Mouse (Mus musculus): Measurements from ENCODE around the gene Pitpna. TPM values are rescaled to one million over a fixed set of nuclear protein-coding genes. Genes with fewer than 3 reads are reported as not detected.

Gene Pitpna
- polyA plus RNA-seq, 1 experiment from 2014 or later = 92.3 TPM

DNA sequence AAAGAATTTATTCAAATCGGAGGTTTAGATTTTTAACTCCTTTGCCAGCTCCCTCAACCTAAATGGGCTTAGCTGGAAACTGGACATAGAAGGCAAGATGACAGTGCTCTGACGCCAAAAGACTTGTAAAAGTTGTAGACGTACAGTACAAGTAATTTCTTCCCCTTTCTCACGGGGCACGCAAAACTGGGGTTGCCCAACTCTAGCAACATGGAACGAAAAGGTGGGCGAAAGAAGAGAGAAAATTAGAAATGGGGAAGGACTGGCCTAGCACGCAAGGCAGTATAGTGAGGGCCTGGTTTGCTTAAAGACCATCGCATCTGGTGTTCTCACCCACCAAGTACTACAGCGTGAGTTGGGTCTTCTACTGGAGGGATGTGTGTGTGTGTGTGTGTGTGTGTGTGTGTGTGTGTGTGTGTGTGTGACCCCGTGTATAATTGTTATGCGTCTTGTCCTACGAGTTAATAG lies 63.1 kb downstream of the Pitpna start:
- Histone ChIP-seq H3K9ac (peak overlapping the region; percentile 81), H3K9me3 (no peaks in the 10 kb centered on the region), H3K4me1 (replicated peaks) (peaks cover 38% of the 10 kb centered on the region), H3K27me3 (replicated peaks) (no peaks in the 10 kb centered on the region), H3K27ac (peak overlapping the region; percentile 93), H3K4me3 (replicated peaks) (peak overlapping the region; percentile 68), H3K4me2 (replicated peaks) (peak overlapping the region; percentile 92), H3K36me3 (no peaks in the 10 kb centered on the region)
- WGBS = 44% methylated on average over 13 of the region's 13 CpGs
- ATAC-seq = no peak

GRCm38 (mm10) chr11:75651426-75652221 lies 63.7 kb downstream of the Pitpna start:
- Histone ChIP-seq H3K9me3 (no peaks in the 10 kb centered on the region), H3K4me2 (replicated peaks) (peak overlapping the region; percentile 92), H3K27me3 (replicated peaks) (no peaks in the 10 kb centered on the region), H3K36me3 (no peaks in the 10 kb centered on the region), H3K4me3 (replicated peaks) (peak overlapping the region; percentile 68), H3K9ac (peak overlapping the region; percentile 81), H3K4me1 (replicated peaks) (peaks cover 43% of the 10 kb centered on the region), H3K27ac (peak overlapping the region; percentile 93)
- peak; percentile 81 for ATAC-seq
- under 1% methylated on average over 54 of the region's 54 CpGs for WGBS

DNA sequence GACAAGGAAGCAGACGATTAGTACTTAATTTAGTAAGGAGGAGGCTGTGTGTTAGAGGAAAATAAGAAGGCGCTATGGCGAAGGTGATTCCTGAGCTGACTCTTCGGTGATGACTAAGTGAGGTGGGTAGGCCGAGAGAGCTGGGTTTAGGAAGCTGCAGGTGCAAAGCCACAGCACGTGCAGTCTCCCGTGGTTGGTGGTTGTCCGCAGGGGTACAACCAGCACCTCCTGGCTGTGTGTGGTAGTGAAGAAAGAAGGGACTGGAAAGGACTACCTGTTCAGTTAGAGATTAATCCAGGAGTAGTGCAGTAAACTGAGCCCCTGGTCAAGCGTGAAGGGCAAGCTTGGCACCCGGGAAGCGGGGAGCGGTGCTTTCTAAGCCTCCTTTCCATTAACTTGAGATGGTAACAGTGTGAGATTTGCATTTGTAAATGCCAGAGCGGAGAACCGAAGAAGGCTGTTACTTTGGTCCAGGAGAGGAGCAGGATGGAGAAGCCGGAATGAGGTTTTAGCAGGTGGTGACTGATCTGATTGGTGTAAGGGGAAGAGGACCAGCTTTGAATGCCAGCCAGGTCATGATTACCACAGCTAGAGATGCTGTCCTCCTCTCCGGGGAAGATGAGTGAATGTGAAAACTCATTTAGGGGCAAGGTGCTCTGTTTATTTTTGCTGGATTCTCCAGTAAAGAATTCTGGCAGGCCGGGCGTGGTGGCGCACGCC lies 64.5 kb downstream of the Pitpna start:
- Histone ChIP-seq H3K9me3 (no peaks in the 10 kb centered on the region), H3K27ac (peak overlapping the region; percentile 93), H3K4me2 (replicated peaks) (peak overlapping the region; percentile 92), H3K27me3 (replicated peaks) (no peaks in the 10 kb centered on the region), H3K36me3 (no peaks in the 10 kb centered on the region), H3K4me3 (replicated peaks) (peak overlapping the region; percentile 68), H3K4me1 (replicated peaks) (peaks cover 50% of the 10 kb centered on the region), H3K9ac (peak overlapping the region; percentile 81)
- ATAC-seq = no peak
- WGBS = 28% methylated on average over 20 of the region's 20 CpGs

GRCm38 (mm10) chr11:75652942-75653684 lies 65.2 kb downstream of the Pitpna start:
- 39% methylated on average over 14 of the region's 14 CpGs for WGBS
- no peak for ATAC-seq
- Histone ChIP-seq H3K4me1 (replicated peaks) (peaks cover 50% of the 10 kb centered on the region), H3K4me2 (replicated peaks) (peak overlapping the region; percentile 92), H3K4me3 (replicated peaks) (peak overlapping the region; percentile 68), H3K9ac (peak overlapping the region; percentile 63; the same call in 1 of the 2 replicates), H3K36me3 (peaks cover 2% of the 10 kb centered on the region; the same call in 1 of the 2 replicates), H3K9me3 (no peaks in the 10 kb centered on the region), H3K27me3 (replicated peaks) (no peaks in the 10 kb centered on the region), H3K27ac (peak overlapping the region; percentile 86)

GRCm38 (mm10) chr11:75653781-75654470 lies 66.0 kb downstream of the Pitpna start:
- Histone ChIP-seq H3K4me3 (replicated peaks) (peak overlapping the region; percentile 67), H3K4me1 (replicated peaks) (peaks cover 50% of the 10 kb centered on the region), H3K4me2 (replicated peaks) (peak overlapping the region; percentile 92), H3K9ac (peak overlapping the region; percentile 63), H3K27ac (peak overlapping the region; percentile 86), H3K27me3 (replicated peaks) (no peaks in the 10 kb centered on the region), H3K9me3 (no peaks in the 10 kb centered on the region), H3K36me3 (peaks cover 7% of the 10 kb centered on the region; the same call in 1 of the 2 replicates)
- peak; percentile 76 for ATAC-seq
- under 1% methylated on average over 39 of the region's 45 CpGs for WGBS

DNA sequence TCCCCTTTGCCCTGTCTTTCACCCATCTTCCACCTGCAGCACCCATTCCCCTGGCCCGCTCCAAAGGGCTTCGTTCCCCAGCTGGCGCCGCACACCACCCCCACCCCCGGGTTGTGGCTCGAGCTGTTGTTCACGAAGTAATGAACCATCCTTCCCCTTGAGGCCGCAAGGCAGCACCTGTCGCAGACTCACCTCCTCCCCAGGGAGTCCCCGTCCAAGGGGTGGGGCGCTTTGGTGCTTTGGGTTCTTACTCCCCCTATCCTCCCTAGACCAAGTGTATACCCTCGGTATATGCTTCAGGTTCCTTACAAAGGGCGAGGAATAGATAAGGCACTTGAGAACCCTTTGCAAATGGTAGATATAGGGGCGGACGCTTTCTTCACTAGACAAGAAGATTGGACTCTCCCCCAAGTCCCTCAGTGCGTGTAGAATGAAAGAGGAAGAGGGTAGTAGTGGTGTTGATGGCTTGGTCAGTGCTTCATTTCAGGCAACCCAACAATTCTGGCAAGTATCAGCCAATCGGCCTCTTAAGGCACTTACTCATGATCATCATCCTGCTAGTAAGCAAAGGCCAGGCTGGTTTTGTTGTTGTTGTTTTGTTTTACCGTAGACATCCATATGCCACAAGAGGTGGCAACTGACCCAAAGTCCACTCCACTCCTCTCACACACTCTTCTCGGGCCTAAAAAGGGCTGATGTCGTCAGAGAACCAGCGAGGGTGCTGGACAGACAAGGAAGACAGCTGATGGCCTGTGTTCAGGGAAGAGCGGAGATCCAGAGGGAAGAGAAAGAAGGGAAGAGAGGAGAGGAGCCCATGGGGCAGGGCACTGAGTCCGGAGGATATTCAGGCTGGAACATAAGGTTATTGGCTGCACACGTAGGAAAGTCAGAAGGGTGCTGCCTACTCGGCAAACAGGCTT lies 66.8 kb downstream of the Pitpna start:
- peaks cover 7% of the 10 kb centered on the region; the same call in 1 of the 2 replicates for H3K36me3 ChIP-seq
- peaks cover 50% of the 10 kb centered on the region for H3K4me1 ChIP-seq (replicated peaks)
- peak overlapping the region; percentile 74 for H3K9ac ChIP-seq
- no peaks in the 10 kb centered on the region for H3K9me3 ChIP-seq
- ATAC-seq = no peak
- H3K4me3 ChIP-seq (replicated peaks) = peak overlapping the region; percentile 70
- H3K27ac ChIP-seq = peak overlapping the region; percentile 86
- no peaks in the 10 kb centered on the region for H3K27me3 ChIP-seq (replicated peaks)
- H3K4me2 ChIP-seq (replicated peaks) = peak overlapping the region; percentile 92
- WGBS = 48% methylated on average over 25 of the region's 25 CpGs

GRCm38 (mm10) chr11:75655621-75656545 lies 68.0 kb downstream of the Pitpna start:
- peak overlapping the region; percentile 92 for H3K4me2 ChIP-seq (replicated peaks)
- H3K27ac ChIP-seq = peak overlapping the region; percentile 86
- WGBS = 2% methylated on average over 77 of the region's 78 CpGs
- H3K9ac ChIP-seq = peak overlapping the region; percentile 74
- H3K9me3 ChIP-seq = no peaks in the 10 kb centered on the region
- ATAC-seq = peak; percentile 52
- peaks cover 15% of the 10 kb centered on the region for H3K36me3 ChIP-seq
- H3K4me1 ChIP-seq (replicated peaks) = peaks cover 46% of the 10 kb centered on the region
- H3K27me3 ChIP-seq (replicated peaks) = no peaks in the 10 kb centered on the region
- H3K4me3 ChIP-seq (replicated peaks) = peak overlapping the region; percentile 70

DNA sequence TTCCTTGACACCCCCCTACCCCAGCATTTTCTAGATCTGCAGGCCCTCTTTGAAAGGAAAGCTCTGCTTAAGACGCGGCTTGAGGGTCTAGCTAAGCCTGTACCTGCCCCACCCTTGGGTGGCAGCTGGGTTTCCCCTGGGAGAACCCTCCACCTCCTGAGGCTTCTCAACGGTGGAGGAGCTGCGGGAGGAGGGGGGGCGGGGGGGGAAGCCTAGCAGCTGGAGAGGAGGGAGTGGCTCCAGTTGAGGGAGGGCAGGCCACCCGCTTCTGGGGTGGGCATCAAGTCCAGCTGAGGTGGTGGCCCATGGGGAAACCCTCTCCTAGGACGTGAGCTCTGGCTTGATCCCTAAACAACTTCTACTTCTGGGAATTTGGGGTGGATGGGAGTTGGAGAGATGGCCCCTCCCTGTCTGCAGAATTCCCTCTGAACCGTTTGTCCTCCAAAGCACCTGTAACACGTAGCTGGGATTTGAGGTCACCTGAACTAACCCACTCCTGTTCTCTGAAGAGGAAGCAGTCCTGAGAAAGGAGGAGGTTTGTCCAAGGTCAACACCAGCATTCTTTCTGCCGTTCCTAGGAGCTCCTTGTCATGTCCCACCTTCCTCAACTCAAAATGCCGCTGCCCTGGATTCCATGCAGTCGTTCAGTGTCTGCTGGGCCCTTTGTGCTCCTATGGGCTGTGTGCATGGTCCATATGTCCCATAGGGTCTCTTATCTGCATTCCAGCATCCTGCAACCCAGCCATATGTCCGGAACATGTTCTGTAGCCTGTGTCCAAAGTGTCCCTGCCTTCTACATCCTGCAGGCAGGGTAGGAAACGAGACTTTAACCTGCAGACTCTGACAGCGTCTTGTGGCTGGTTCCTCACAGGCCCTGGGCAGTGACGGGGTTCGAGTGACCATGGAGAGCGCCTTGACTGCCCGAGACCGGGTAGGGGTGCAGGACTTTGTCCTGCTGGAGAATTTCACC lies 69.0 kb downstream of the Pitpna start:
- Histone ChIP-seq H3K9ac (peak overlapping the region; percentile 74), H3K27me3 (replicated peaks) (no peaks in the 10 kb centered on the region), H3K4me1 (replicated peaks) (peaks cover 46% of the 10 kb centered on the region), H3K9me3 (no peaks in the 10 kb centered on the region), H3K4me2 (replicated peaks) (peak overlapping the region; percentile 92), H3K36me3 (peaks cover 24% of the 10 kb centered on the region), H3K27ac (peak overlapping the region; percentile 86; the same call in 1 of the 2 replicates), H3K4me3 (replicated peaks) (peak overlapping the region; percentile 70)
- ATAC-seq = no peak
- 50% methylated on average over 20 of the region's 20 CpGs for WGBS

- H3K4me3 ChIP-seq (replicated peaks) = no peak overlapping the region
- H3K36me3 ChIP-seq = peaks cover 31% of the 10 kb centered on the region
- no peak overlapping the region for H3K27ac ChIP-seq
- ATAC-seq = no peak
- H3K9me3 ChIP-seq = no peaks in the 10 kb centered on the region
- peaks cover 39% of the 10 kb centered on the region for H3K4me1 ChIP-seq (replicated peaks)
- H3K9ac ChIP-seq = no peak overlapping the region
- H3K4me2 ChIP-seq (replicated peaks) = no peak overlapping the region
- H3K27me3 ChIP-seq (replicated peaks) = no peaks in the 10 kb centered on the region
Observed at GRCm38 (mm10) chr11:75657841-75658240, 69.9 kb downstream of the Pitpna start.

Measured in intestine, embryonic 15.5 days (tissue).